Mouse (Mus musculus): ENCODE data around the gene Sod1.
"Not testable (repeated sequence)": the region's sequence is repeated elsewhere in the genome, so short reads cannot be mapped to it uniquely, and the experiment has no call there.

The Sod1 gene

GRCm38 (mm10) chr16:90211767-90212166 is 8.8 kb upstream of the Sod1 start:
- DNase-seq (ENCODE audit: low spot score in 2 of 2) = no peak

GRCm38 (mm10) chr16:90213477-90214339 is 6.8 kb upstream of the Sod1 start:
- DNase-seq (ENCODE audit: low spot score in 2 of 2) = peak in 1 of 2 experiments; percentile 50

- DNase-seq (ENCODE audit: low spot score in 2 of 2) = no peak
These were observed 5.6 kb upstream of the Sod1 start for GRCm38 (mm10) chr16:90214731-90215565.

- DNase-seq (ENCODE audit: low spot score in 2 of 2) = not testable (repeated sequence)
These were observed 4.7 kb upstream of the Sod1 start for GRCm38 (mm10) chr16:90215879-90216278.

- no peak for DNase-seq (ENCODE audit: low spot score in 2 of 2)
These were observed 4.1 kb upstream of the Sod1 start for GRCm38 (mm10) chr16:90216414-90216813.

- DNase-seq (ENCODE audit: low spot score in 2 of 2) = no peak
These were observed 3.2 kb upstream of the Sod1 start for GRCm38 (mm10) chr16:90217356-90217755.

- DNase-seq (ENCODE audit: low spot score in 2 of 2) = peak in 1 of 2 experiments; percentile 59
These were observed 2.6 kb upstream of the Sod1 start for GRCm38 (mm10) chr16:90217926-90218325.

- DNase-seq (ENCODE audit: low spot score in 2 of 2) = not testable (repeated sequence)
These were observed 1.1 kb upstream of the Sod1 start for GRCm38 (mm10) chr16:90219445-90219844.

GRCm38 (mm10) chr16:90220892-90221431 is 408 bp downstream of the Sod1 start:
- DNase-seq (ENCODE audit: low spot score in 2 of 2) = no peak

GRCm38 (mm10) chr16:90221441-90222070 is 1.0 kb downstream of the Sod1 start:
- no peak for DNase-seq (ENCODE audit: low spot score in 2 of 2)

GRCm38 (mm10) chr16:90229897-90230296 is 9.3 kb downstream of the Sod1 start:
- no peak for DNase-seq (ENCODE audit: low spot score in 2 of 2)

GRCm38 (mm10) chr16:90231302-90231701 is 10.7 kb downstream of the Sod1 start:
- no peak for DNase-seq (ENCODE audit: low spot score in 2 of 2)

- no peak for DNase-seq (ENCODE audit: low spot score in 2 of 2)
These were observed 13.1 kb downstream of the Sod1 start for GRCm38 (mm10) chr16:90233702-90234101.

- no peak for DNase-seq (ENCODE audit: low spot score in 2 of 2)
These were observed 14.1 kb downstream of the Sod1 start for GRCm38 (mm10) chr16:90234617-90235016.

GRCm38 (mm10) chr16:90235188-90235587 is 14.6 kb downstream of the Sod1 start:
- DNase-seq (ENCODE audit: low spot score in 2 of 2) = no peak

- DNase-seq (ENCODE audit: low spot score in 2 of 2) = no peak
These were observed 18.7 kb downstream of the Sod1 start for GRCm38 (mm10) chr16:90239128-90239746.

GRCm38 (mm10) chr16:90241875-90242274 is 21.3 kb downstream of the Sod1 start:
- DNase-seq (ENCODE audit: low spot score in 2 of 2) = no peak

GRCm38 (mm10) chr16:90242426-90243304 is 22.1 kb downstream of the Sod1 start:
- DNase-seq (ENCODE audit: low spot score in 2 of 2) = no peak

- DNase-seq (ENCODE audit: low spot score in 2 of 2) = no peak
These were observed 29.5 kb downstream of the Sod1 start for GRCm38 (mm10) chr16:90250099-90250498.

GRCm38 (mm10) chr16:90251256-90251655 is 30.7 kb downstream of the Sod1 start:
- not testable (repeated sequence) for DNase-seq (ENCODE audit: low spot score in 2 of 2)
